Mouse (Mus musculus) hindbrain, embryonic 13.5 days (tissue): ENCODE measurements around the gene Ptprq. TPM values are rescaled to one million over a fixed set of nuclear protein-coding genes. Genes with fewer than 3 reads are reported as not detected.

Source experiments
- ATAC-seq: fragments of 200-750 bp; cut with Nextera tagmentation; 2 replicates; pipeline ENCODE4 v1.8.0; 2017; ENCODE audit warnings: moderate TSS enrichment; ENCODE audit not compliant: low FRiP score
- H3K27ac ChIP-seq: fragments of 300-500 bp; sonication (generic); 2 replicates; pipeline ENCODE4 v1.5.1; 2015; ENCODE audit warnings: inconsistent platforms, mild to moderate bottlenecking, moderate library complexity
- H3K27me3 ChIP-seq: fragments of 300-500 bp; sonication (generic); 2 replicates; pipeline ENCODE4 v1.6.1; 2015; ENCODE audit warnings: mild to moderate bottlenecking, inconsistent platforms
- H3K36me3 ChIP-seq: fragments of 300-500 bp; sonication (generic); 2 replicates; pipeline ENCODE4 v1.6.1; 2015; ENCODE audit warnings: mild to moderate bottlenecking, inconsistent platforms
- H3K4me1 ChIP-seq: fragments of 300-500 bp; sonication (generic); replicated peaks from 2 replicates; pipeline ENCODE4 v1.6.1; 2015; ENCODE audit warnings: inconsistent platforms
- H3K4me2 ChIP-seq: fragments of 300-500 bp; sonication (generic); 2 replicates; pipeline ENCODE4 v1.6.1; 2015; ENCODE audit warnings: inconsistent platforms, mild to moderate bottlenecking, moderate library complexity
- H3K4me3 ChIP-seq: fragments of 300-500 bp; sonication (generic); 2 replicates; pipeline ENCODE4 v1.5.1; 2015; ENCODE audit warnings: mild to moderate bottlenecking, inconsistent platforms
- H3K9ac ChIP-seq: fragments of 300-500 bp; sonication (generic); 2 replicates; pipeline ENCODE4 v1.6.1; 2015; ENCODE audit warnings: mild to moderate bottlenecking, inconsistent platforms
- H3K9me3 ChIP-seq: fragments of 300-500 bp; sonication (generic); 2 replicates; pipeline ENCODE4 v1.6.1; 2016; ENCODE audit warnings: inconsistent platforms
- WGBS: fragments of 180-500 bp; shearing (Covaris S2); methylation state at CpG from one replicate; pipeline ENCODE4 v1.1.7; 2015; 5-methylcytosine and 5-hydroxymethylcytosine counted together
- microRNA-seq: library from miRNA; unstranded; fragments of <30 nt; microRNA quantifications from one replicate; pipeline ENCODE4, GENCODE M21; 2016
- polyA plus RNA-seq: library from polyadenylated mRNA; unstranded; fragments of >200 nt; fragmentation: Nextera tagmentation; extraction: Ambion mirVana; gene quantifications from 2 replicates; pipeline ENCODE4 v1.2.1, GENCODE M21; 2015

Ptprq gene
- polyA plus RNA-seq, 1 experiment from 2014 or later = 0.08 TPM

DNA sequence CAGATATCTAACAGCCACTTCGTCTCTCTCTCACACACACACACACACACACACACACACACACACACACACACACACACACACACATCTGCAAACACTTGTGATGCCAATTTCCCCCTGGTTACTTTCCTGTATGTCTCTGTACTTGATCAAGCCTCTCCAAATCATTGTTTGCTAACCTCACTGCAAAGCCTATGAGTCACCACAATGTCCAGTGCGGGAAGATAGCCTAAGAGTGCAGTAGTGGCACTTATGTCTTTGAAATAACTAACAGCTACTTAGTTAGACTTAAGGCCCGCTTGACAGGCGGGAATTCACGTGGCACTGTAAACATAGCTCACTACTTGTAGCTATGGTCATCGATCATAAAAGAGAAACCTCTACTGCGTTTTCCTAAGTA lies 252.0 kb downstream of the Ptprq start:
- no peak overlapping the region for H3K4me3 ChIP-seq
- no peaks in the 10 kb centered on the region for H3K9me3 ChIP-seq
- H3K4me2 ChIP-seq = no peak overlapping the region
- H3K9ac ChIP-seq = no peak overlapping the region
- H3K27me3 ChIP-seq = no peaks in the 10 kb centered on the region
- no peak for ATAC-seq
- no peak overlapping the region for H3K27ac ChIP-seq
- H3K36me3 ChIP-seq = no peaks in the 10 kb centered on the region
- no peaks in the 10 kb centered on the region for H3K4me1 ChIP-seq
- WGBS = 93% methylated on average over 7 of the region's 7 CpGs

Small RNA genes lying within 50 kb of the gene (microRNA-seq; reads per million reads assigned to microRNA genes)
- not detected for gene Gm44403

Other genes with a start within 250 kb of the Ptprq start
- 0.21 and 0.38 TPM in 2 replicates for gene Myf5, start 233.9 kb downstream of the Ptprq start, polyA plus RNA-seq
- gene Myf6, start 225.3 kb downstream of the Ptprq start, polyA plus RNA-seq = not detected in 2 replicates
- gene Otogl, start 192.1 kb upstream of the Ptprq start, polyA plus RNA-seq = 0.03 TPM in 1 of 2 replicates, not detected in the other